Mouse (Mus musculus): Measurements from ENCODE around the gene Dph2.

DNA sequence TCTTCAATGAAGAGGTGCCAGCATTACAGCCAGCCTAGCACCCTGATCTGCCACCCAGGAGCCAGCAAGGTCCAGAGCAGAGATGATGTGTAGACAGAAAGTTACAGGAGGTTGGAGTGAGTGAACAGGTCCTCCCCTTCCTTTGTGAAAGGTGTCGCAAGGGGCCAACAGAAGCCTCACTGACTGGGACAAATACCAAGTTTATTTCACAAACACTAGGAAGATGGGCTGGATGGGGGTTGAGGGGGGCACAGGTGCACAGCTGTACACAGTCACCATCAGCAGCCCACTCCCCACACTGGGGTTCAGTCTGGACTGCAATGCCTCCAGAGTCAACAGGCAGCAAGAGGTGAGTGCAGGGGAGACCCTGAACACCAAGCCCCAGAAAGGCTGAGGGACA, 7.7 kb downstream of the Dph2 start:
- TF ChIP-seq CTCF (IDR thresholded peaks at IDR 0.05; ENCODE audit: low read depth, low read length), result no peak
- no peak for TF ChIP-seq POLR2A (IDR thresholded peaks at IDR 0.05; ENCODE audit: extremely low read depth, insufficient read depth, low read length)
